Mouse (Mus musculus) embryonic fibroblast, embryonic 13.5 days (primary cell): ENCODE data around the gene Gm35549.

Experiments used
- CTCF ChIP-seq: IDR thresholded peaks from 2 replicates; pipeline ENCODE4 v1.5.1; 2011; ENCODE audit warnings: mild to moderate bottlenecking, control low read depth, low read length, moderate library complexity, borderline replicate concordance; ENCODE audit not compliant: insufficient read depth
- POLR2A ChIP-seq: IDR thresholded peaks from 2 replicates; pipeline ENCODE4 v1.6.1; 2011; ENCODE audit warnings: low read depth, mild to moderate bottlenecking, control low read depth, low read length, moderate library complexity

GRCm38 (mm10) chr9:122826743-122827142 is 17.1 kb downstream of the Gm35549 start:
- no peak for TF ChIP-seq POLR2A
- TF ChIP-seq CTCF, result no peak
